Mouse (Mus musculus) heart, adult 8-10 months (tissue): Measurements from ENCODE around the gene Tm4sf5. TPM values are rescaled to one million over a fixed set of nuclear protein-coding genes. Genes with fewer than 3 reads are reported as not detected.
"Not testable (repeated sequence)": the region's sequence is repeated elsewhere in the genome, so short reads cannot be mapped to it uniquely, and the experiment has no call there.

ENCODE experiments used
- DNase-seq: peaks from one replicate; pipeline ENCODE4 v3.0.0; 2022; ENCODE audit warnings: low spot score
- total RNA-seq, 4 experiments: library from RNA; stranded (reverse); gene quantifications; 2 replicates each; pipeline ENCODE4 v1.2.4; 2022

Gene Tm4sf5
- total RNA-seq, 4 experiments from 2014 or later: 0.49 to 2.2 (median 1.5) TPM

GRCm38 (mm10) chr11:70509753-70510564, 4.9 kb downstream of the Tm4sf5 start:
- no peak for DNase-seq

DNA sequence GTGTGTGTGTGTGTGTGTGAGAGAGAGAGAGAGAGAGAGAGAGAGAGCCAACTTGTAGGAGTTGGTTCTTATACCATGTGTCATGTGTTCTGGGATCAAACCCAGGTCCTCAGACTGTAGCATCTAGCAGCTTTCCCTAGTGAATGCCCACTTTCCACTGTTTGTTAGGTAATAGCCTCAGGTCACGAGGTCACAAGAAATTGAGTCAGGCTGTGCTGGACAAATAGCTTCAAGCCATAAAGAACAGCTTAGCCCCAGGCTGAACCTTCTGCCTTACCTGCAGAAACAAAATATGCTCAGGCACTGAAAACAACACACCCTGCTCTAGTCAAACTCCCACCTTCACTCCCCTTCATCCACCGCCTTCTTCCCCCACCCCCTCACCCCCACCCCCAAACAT, 6.2 kb downstream of the Tm4sf5 start:
- no peak for DNase-seq

- no peak for DNase-seq
These were observed 6.8 kb downstream of the Tm4sf5 start for GRCm38 (mm10) chr11:70511825-70512224.

- no peak for DNase-seq
These were observed 7.8 kb downstream of the Tm4sf5 start for GRCm38 (mm10) chr11:70512709-70513342.

DNA sequence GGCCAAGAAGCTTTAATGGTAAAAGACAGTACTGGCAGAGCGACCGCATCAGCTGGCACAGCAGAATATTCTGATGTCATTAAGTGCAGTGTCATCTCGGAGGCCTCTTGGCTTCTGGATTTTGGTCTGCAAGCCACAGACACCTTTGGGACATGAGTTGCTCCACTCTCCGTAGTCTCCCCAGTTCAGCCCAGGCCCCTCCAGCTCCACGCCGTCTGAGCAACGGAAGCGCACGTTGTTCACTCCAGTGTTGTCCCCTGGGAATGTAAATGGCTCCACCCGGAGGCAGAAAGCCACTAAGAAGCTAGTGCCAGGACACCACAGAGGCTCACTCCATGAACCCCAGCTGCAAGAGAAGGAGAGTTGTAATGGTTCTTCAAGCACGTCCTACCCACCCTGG, 8.5 kb downstream of the Tm4sf5 start:
- DNase-seq: no peak

DNA sequence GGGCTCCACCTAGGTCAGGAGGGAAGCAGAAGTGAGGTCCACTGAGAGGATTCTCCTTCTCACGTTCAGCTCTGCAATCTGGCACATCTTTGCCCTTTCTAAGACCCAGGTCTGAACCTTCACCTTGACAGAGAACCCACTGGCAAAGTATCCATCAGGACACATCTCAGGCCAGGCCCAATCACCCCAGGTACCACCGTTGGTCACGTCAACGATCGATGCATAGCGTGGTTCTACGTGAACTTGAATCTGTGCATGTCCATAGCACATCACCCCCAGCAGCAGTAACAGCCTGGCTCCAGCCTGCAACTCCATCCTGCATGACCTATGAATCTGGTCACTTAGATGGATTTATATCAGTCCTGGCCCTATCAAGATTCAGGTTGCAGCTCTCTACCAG, 9.2 kb downstream of the Tm4sf5 start, which contains the start of gene Vmo1:
Gene Vmo1 (minus strand): TSS at position 329 of the 400 bp plus-strand sequence.
- DNase-seq: no peak

DNA sequence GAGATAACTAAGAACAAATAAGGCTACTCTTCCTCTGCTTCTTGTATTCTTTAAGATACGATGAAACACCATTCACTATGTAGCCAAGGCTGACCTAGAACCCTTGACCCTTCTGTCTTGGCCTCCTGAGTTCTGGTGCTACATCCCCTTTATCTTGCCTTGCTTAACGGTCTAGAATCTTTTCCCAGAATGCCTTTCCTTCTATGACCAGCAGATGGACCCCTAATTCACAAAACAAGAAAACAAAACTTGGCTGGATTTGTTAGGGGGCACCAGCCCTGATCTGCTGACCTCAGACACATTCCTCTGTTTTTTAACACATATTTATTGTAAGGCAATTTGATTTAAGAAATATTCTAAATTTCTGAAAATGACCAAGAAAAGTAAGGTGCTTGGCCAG, 11.3 kb downstream of the Tm4sf5 start:
- peak; percentile 60 for DNase-seq

- no peak for DNase-seq
These were observed 13.4 kb downstream of the Tm4sf5 start for GRCm38 (mm10) chr11:70518436-70518835.

- no peak for DNase-seq
These were observed 13.9 kb downstream of the Tm4sf5 start, which contains the start of gene Gltpd2 for GRCm38 (mm10) chr11:70518923-70519322. Gltpd2 (plus strand) TSS chr11:70519196.

GRCm38 (mm10) chr11:70520178-70520769, 15.2 kb downstream of the Tm4sf5 start:
- DNase-seq: peak; percentile 33

GRCm38 (mm10) chr11:70523306-70523989, 18.4 kb downstream of the Tm4sf5 start:
- not testable (repeated sequence) for DNase-seq

GRCm38 (mm10) chr11:70524782-70525181, 19.7 kb downstream of the Tm4sf5 start:
- DNase-seq: no peak

GRCm38 (mm10) chr11:70525184-70525678, 20.2 kb downstream of the Tm4sf5 start, which contains the start of gene Psmb6:
Psmb6 (plus strand) TSS chr11:70525367.
- peak; percentile 95 for DNase-seq

- DNase-seq: no peak
These were observed 20.7 kb downstream of the Tm4sf5 start for GRCm38 (mm10) chr11:70525726-70526125.

GRCm38 (mm10) chr11:70526211-70526610, 21.2 kb downstream of the Tm4sf5 start:
- DNase-seq: no peak

GRCm38 (mm10) chr11:70528610-70529009, 23.6 kb downstream of the Tm4sf5 start:
- DNase-seq: no peak

GRCm38 (mm10) chr11:70531065-70531464, 26.0 kb downstream of the Tm4sf5 start:
- DNase-seq: not testable (repeated sequence)

- DNase-seq: no peak
These were observed 27.8 kb downstream of the Tm4sf5 start, which contains the start of gene Gm40193 for GRCm38 (mm10) chr11:70532839-70533238. Gm40193 (minus strand) TSS chr11:70532939.

DNA sequence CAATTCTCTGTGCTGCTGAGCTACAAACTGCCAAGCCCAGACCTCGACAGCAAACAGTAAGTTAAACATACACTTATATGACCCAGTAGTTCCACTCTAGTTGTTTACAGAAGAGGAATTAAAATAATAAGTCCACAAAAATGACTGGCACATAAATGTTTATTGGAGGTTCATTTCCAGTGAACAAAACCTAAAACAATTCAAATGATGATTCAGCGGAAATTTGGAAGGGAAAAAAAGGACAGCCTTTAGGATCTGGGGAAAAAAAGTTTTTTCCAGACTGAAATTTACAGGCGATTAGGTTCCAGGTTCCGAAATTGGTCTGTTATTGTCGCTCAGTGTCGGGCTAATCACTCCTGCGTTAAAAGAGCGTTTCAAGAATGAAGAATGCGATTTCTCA, 34.4 kb downstream of the Tm4sf5 start:
- DNase-seq: no peak

DNA sequence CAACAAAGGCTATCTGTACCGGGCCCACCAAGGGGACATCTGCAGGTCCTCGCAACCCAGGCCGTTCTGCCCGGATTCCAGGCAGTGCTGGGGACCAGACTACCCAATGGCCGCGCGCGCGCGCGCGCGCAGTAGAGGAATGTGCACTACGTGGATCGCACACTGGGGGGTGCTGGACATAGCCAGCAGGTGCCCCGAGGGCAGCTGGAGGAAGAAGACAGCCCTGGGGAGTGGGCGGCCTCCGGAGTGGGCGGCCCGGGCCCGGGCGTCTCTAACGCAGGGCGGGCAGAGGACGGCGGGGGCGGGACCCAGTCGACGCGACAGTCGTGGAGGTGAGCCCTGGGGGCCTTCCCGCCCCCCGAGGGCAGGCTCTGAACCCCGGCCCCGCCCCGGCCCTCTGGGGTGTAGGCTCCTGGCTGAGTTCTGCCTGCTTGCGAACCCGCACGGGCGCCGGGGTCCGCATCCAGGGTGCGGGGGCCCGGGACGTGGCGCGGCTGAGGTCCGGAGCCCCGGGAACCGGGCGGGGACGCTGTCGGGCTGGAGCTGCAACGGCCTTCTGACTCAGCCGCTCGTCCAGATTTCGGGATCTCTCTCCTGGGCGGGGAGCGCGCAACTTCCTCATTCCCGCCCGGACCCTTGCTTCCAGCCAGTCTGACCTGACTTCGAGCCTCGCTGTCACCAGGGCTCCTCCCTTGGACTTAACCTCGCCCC, 35.0 kb downstream of the Tm4sf5 start, which contains the start of gene Pld2:
Gene Pld2 (plus strand): TSS at position 188 of the 711 bp plus-strand sequence.
- peak; percentile 83 for DNase-seq

- DNase-seq: no peak
These were observed 35.9 kb downstream of the Tm4sf5 start for GRCm38 (mm10) chr11:70540928-70541327.
